Mouse (Mus musculus): ENCODE data around the gene Ldb3. TPM values are rescaled to one million over a fixed set of nuclear protein-coding genes. Genes with fewer than 3 reads are reported as not detected.

Gene Ldb3
- polyA plus RNA-seq, 1 experiment = 5.4 TPM

DNA sequence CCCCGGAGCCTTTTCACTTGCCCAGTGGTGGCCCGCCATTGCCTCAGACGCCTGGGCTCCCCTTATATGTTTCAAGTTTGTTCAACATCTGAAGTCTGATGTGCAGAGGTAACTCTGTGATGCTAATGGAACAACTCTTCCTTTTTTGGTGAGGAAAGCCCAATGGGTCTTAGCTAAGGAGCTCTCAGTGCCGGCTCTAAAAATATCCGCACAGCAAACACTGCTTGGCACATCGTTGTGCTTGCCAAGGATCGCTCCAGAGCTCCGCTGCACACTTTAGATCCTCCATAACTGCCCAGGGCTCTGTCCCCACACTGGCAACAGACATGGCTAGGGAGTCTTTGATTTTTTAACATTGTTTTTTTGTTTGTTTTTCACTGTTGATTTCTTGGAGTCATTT, 59.7 kb downstream of the Ldb3 start:
- H3K27ac ChIP-seq (ENCODE audit: insufficient read depth, low read length) = no peak overlapping the region
- no peaks in the 10 kb centered on the region for H3K4me1 ChIP-seq (ENCODE audit: control insufficient read depth, insufficient read depth, low read length)
- no peak overlapping the region for H3K4me3 ChIP-seq (ENCODE audit: insufficient read depth, low read length)
- no peak for TF ChIP-seq POLR2A (IDR thresholded peaks at IDR 0.05; ENCODE audit: extremely low read depth, insufficient read depth, low read length)

- TF ChIP-seq POLR2A (IDR thresholded peaks at IDR 0.05; ENCODE audit: extremely low read depth, insufficient read depth, low read length) (no peak), CTCF (IDR thresholded peaks at IDR 0.05; ENCODE audit: extremely low read depth, insufficient read depth, low read length) (no peak)
- Histone ChIP-seq H3K27ac (ENCODE audit: insufficient read depth, low read length) (no peak within 1 kb of the TSS), H3K4me1 (ENCODE audit: control insufficient read depth, insufficient read depth, low read length) (no peaks in the 10 kb centered on the region), H3K4me3 (ENCODE audit: insufficient read depth, low read length) (no peak within 1 kb of the TSS)
These were observed 65.8 kb downstream of the Ldb3 start, which contains the start of gene 9230112D13Rik for GRCm38 (mm10) chr14:34522701-34523100. TSS of gene 9230112D13Rik (minus strand) at chr14:34522801.

- Histone ChIP-seq H3K27ac (ENCODE audit: insufficient read depth, low read length) (no peak overlapping the region), H3K4me1 (ENCODE audit: control insufficient read depth, insufficient read depth, low read length) (no peaks in the 10 kb centered on the region), H3K4me3 (ENCODE audit: insufficient read depth, low read length) (no peak overlapping the region)
- no peak for TF ChIP-seq POLR2A (IDR thresholded peaks at IDR 0.05; ENCODE audit: extremely low read depth, insufficient read depth, low read length)
- no peak for TF ChIP-seq CTCF (IDR thresholded peaks at IDR 0.05; ENCODE audit: extremely low read depth, insufficient read depth, low read length)
These were observed 70.4 kb downstream of the Ldb3 start for GRCm38 (mm10) chr14:34517959-34518544.

GRCm38 (mm10) chr14:34516960-34517577, 71.4 kb downstream of the Ldb3 start:
- Histone ChIP-seq H3K27ac (ENCODE audit: insufficient read depth, low read length) (no peak overlapping the region), H3K4me3 (ENCODE audit: insufficient read depth, low read length) (no peak overlapping the region), H3K4me1 (ENCODE audit: control insufficient read depth, insufficient read depth, low read length) (no peaks in the 10 kb centered on the region)
- TF ChIP-seq CTCF (IDR thresholded peaks at IDR 0.05; ENCODE audit: extremely low read depth, insufficient read depth, low read length) = no peak
- no peak for TF ChIP-seq POLR2A (IDR thresholded peaks at IDR 0.05; ENCODE audit: extremely low read depth, insufficient read depth, low read length)

DNA sequence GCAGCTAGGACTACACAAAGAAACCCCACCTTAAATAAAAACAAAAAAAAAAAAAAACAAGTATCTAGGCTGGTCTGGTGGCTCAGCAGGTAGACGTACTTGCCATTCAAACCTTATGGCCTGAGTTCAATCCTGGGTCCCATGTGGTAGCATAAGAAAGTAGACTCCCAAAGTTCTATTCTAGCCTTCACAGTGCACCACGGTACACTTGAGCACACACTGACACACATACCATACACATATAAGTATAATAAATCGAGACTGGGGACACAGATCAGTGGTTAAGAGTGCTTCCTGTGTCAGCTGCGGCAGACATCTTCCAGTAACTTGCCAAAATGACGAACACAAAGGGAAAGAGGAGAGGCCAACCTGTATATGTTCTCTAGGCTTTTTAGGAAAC, 72.6 kb downstream of the Ldb3 start:
- no peak overlapping the region for H3K4me3 ChIP-seq (ENCODE audit: insufficient read depth, low read length)
- H3K27ac ChIP-seq (ENCODE audit: insufficient read depth, low read length) = no peak overlapping the region
- TF ChIP-seq POLR2A (IDR thresholded peaks at IDR 0.05; ENCODE audit: extremely low read depth, insufficient read depth, low read length) (no peak), CTCF (IDR thresholded peaks at IDR 0.05; ENCODE audit: extremely low read depth, insufficient read depth, low read length) (no peak)
- no peaks in the 10 kb centered on the region for H3K4me1 ChIP-seq (ENCODE audit: control insufficient read depth, insufficient read depth, low read length)

DNA sequence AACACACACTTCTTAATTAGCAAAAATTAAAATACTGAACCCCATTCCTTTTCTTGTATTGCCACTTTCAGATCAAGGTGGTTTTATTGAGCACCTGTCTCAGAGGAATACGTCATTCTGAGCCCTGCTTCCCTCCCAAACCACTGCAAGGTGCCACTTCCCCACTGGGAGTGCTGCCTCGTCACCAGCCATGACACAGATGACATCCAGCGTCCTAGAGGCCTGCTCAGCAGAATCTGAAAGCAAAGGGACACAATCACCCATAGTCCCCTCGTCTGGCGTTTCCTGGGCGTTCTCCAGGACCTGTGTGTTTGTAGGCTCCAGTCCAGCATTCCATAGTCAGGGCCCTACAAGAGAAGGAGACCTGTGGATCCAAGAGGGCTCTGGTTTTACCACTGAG, 74.4 kb downstream of the Ldb3 start:
- TF ChIP-seq POLR2A (IDR thresholded peaks at IDR 0.05; ENCODE audit: extremely low read depth, insufficient read depth, low read length) = no peak
- TF ChIP-seq CTCF (IDR thresholded peaks at IDR 0.05; ENCODE audit: extremely low read depth, insufficient read depth, low read length) = no peak
- H3K4me3 ChIP-seq (ENCODE audit: insufficient read depth, low read length) = no peak overlapping the region
- no peaks in the 10 kb centered on the region; the same call in 1 of the 2 replicates for H3K4me1 ChIP-seq (ENCODE audit: control insufficient read depth, insufficient read depth, low read length)

GRCm38 (mm10) chr14:34512602-34513001, 75.9 kb downstream of the Ldb3 start:
- TF ChIP-seq CTCF (IDR thresholded peaks at IDR 0.05; ENCODE audit: extremely low read depth, insufficient read depth, low read length) = no peak
- no peak for TF ChIP-seq POLR2A (IDR thresholded peaks at IDR 0.05; ENCODE audit: extremely low read depth, insufficient read depth, low read length)
- H3K27ac ChIP-seq (ENCODE audit: insufficient read depth, low read length) = no peak overlapping the region
- H3K4me3 ChIP-seq (ENCODE audit: insufficient read depth, low read length) = no peak overlapping the region
- H3K4me1 ChIP-seq (ENCODE audit: control insufficient read depth, insufficient read depth, low read length) = peaks cover 3% of the 10 kb centered on the region; the same call in 1 of the 2 replicates

More for the DNA sequence above, 74.4 kb downstream of the Ldb3 start:
- no peak overlapping the region for H3K27ac ChIP-seq (ENCODE audit: insufficient read depth, low read length)

DNA sequence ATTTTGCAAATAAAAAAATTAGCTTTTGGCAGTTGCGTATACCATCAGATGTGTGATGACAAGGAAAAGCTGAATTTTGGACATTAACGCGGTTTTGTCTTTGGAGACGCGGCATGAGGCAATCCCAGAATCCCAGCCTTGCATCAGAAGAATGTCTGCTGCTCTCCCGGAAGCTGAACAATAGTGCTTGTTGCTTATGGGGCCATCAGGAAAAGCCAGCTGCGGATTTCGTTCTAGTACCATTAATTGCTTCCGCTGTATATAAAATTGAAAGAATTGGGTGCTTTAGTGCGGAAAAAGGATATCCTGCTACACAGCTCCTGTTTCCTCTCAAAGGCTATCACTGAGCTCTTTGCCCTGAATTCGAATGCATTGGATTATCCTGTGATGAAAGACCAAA, 76.6 kb downstream of the Ldb3 start:
- Histone ChIP-seq H3K27ac (ENCODE audit: insufficient read depth, low read length) (no peak overlapping the region), H3K4me1 (ENCODE audit: control insufficient read depth, insufficient read depth, low read length) (peaks cover 3% of the 10 kb centered on the region; the same call in 1 of the 2 replicates), H3K4me3 (ENCODE audit: insufficient read depth, low read length) (no peak overlapping the region)
- TF ChIP-seq CTCF (IDR thresholded peaks at IDR 0.05; ENCODE audit: extremely low read depth, insufficient read depth, low read length) = no peak
- TF ChIP-seq POLR2A (IDR thresholded peaks at IDR 0.05; ENCODE audit: extremely low read depth, insufficient read depth, low read length) = no peak

DNA sequence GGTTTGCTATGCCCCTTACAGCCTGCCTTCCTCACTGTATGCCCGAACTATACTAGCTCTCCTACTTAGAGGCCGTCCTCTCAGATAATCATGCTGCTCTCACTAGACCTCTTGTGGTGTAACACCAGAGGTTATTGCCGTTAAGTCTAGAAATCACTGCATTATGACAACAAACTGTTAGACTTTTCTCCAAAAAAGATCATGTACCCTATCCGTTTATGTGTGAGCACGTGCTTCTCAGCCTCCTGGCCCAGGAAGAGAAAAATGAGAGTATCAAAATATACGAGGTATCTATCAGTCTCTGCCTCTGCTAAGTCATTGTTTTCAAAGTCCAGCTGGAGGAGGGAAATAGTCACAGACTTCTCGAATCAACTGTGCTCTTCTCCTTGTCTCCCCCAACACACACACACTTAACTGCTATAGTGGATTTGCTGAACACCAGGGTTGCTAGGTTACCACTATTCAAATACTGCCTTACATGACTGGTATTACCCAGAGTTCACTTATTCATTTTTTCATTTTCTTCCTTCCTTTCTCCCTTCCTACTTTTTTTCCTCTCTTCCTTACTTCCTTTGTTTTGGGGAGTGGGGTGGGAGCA, 79.5 kb downstream of the Ldb3 start:
- no peak overlapping the region for H3K4me3 ChIP-seq (ENCODE audit: insufficient read depth, low read length)
- TF ChIP-seq POLR2A (IDR thresholded peaks at IDR 0.05; ENCODE audit: extremely low read depth, insufficient read depth, low read length) (no peak), CTCF (IDR thresholded peaks at IDR 0.05; ENCODE audit: extremely low read depth, insufficient read depth, low read length) (no peak)
- no peak overlapping the region for H3K27ac ChIP-seq (ENCODE audit: insufficient read depth, low read length)
- H3K4me1 ChIP-seq (ENCODE audit: control insufficient read depth, insufficient read depth, low read length) = peaks cover 3% of the 10 kb centered on the region; the same call in 1 of the 2 replicates

Measured in cortical plate, adult 2 months (tissue).